Mouse (Mus musculus) left cerebral cortex, adult 18-20 months (tissue): Measurements from ENCODE around the gene Actr2. TPM values are rescaled to one million over a fixed set of nuclear protein-coding genes. Genes with fewer than 3 reads are reported as not detected.
"Not testable (repeated sequence)": the region's sequence is repeated elsewhere in the genome, so short reads cannot be mapped to it uniquely, and the experiment has no call there.

ENCODE experiments used
- DNase-seq, 2 experiments: peaks; one replicate each; pipeline ENCODE4 v3.0.0; 2021 to 2022; ENCODE audit warnings: low spot score in 2 of 2, mixed read lengths in 1 of 2
- total RNA-seq, 2 experiments: library from RNA; stranded (reverse); gene quantifications; 2 replicates each; pipeline ENCODE4 v1.2.3; 2021

The Actr2 gene
- total RNA-seq, 2 experiments from 2014 or later = 280 to 296 TPM

DNA sequence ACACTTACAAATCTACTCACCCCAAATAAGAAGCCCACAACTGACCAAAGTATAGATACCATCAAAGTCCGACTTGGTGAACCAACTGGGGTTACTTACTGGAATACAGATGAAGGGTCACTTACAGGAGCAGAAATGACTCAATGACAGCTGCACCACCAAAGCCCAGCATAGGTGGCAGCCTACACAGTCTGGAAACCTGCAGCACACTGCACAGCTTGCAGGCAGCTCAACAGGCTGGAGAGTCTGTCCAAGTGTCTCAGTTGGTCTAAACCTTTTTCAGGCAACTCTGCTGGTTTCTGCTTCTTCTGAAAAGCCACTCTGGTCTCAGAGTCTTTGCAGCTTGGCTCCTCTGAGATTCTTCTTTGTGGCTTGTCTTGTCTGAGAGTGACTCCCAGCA lies 12.7 kb upstream of the Actr2 start:
- DNase-seq = no peak

DNA sequence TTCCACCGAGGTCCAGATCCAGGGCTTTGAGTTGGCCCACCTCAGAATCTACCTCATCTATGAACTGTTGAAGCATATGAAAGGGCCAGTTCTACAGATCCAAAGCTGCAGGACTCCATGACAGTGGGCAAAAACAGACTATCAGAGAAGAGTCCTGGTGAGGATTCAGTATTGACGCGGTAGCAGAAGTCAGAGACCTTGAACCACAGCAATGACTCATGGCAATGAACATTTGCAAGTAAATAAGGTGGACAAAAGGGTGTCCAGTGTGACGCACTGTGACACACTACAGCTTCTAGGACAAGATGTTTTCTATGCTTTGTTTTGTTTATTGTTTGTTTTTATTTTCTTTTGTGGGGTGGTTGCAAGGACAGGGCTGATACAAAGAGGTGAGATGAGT lies 4.0 kb upstream of the Actr2 start:
- DNase-seq = no peak

DNA sequence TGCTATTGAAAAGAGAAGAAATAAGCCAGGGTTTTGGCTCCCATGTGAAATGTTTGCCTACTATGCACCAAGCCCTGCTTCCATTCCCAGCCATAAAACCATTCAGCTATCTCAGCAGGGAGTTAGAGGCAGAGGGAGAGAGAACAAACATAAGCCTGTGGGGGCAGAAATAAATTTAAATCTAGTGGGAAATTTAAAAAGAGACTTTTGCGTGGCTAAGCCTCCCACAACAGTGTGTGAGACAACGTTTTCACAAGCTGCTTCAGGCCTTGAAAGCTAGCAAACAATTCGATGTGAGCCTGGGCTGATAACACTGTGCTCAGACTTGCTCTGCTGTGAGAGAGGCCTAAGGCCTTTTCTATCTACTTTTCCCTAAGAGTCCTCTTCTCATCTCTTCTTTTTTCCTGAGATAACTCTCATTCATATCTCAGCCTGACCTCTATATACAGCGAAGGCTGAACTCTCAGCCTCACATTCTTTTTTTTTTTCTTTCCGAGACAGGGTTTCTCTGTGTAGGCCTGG lies 3.4 kb upstream of the Actr2 start:
- DNase-seq = peak in 1 of 2 experiments; percentile 12

DNA sequence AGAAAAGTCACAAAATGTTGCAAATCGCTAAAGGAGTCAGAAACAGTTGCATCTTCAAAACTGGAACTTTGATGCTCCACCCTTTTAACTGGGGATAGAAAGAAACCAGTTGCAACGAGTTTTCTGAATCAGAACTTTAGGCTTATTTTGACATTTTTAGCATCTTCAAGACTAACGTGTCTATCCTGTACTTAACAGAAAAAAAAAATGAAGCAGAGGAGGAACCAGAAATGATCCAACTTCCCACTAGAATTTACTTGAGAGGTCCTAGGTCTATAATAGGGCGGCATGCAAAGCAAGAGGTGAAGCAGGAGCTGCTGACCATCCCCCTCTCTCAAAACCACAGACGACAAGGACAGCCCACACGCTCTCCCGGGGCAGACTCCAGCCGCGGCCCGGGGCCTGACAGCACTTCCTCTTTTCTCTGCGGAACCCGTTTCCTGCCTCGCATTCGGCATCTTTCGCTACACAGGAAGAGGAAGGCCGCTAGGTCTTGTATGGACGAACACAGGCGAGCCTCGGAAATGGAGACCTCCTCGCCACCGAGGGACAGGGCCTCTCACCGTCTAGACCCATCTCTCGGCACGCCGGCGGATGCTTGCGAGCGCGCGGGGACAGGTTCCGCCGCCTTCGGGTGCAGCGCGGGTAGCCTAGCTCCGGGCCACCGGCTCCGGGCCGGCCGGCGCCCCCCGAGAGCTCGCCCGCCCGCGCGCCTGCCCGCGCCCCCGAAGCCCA lies 540 bp downstream of the Actr2 start:
- DNase-seq = peak; percentile 53 to 63

DNA sequence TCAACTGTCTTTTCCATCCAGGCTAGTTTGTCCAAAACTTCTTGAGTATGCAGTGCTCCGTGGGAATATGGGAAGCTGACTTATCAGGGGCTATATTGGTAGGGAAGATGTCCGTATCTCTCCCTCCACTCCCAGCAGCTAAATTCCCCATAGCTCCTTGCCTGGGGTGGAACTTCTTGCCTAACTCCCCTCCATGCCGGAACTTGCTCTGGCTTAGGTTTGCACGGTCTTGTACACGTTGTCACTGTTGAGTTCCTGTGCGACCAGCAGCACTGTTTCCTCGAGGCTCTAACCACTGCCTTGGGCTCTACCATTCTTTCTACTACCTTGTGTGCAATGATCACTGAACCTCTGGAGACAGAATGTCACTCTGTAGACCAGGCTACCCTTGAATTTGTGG lies 4.6 kb downstream of the Actr2 start:
- DNase-seq = no peak

DNA sequence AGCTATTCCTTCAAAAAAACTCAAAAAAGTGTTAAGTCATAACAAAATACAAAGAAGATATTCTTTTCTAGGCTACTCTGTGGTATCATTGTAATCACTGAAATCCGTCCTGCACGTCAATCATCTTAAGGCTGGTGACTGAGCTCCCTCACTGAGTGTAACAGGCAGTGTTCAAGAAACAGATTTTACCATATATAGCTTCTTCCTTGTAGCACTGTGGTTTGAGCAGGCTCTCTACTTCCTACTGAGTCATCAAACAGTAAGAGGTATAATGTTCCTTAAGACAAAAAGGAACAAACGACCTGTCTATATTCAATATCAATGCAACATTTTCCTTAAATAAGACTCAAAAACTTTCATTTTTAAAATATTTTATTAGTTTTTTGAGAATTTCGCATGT lies 5.0 kb downstream of the Actr2 start:
- DNase-seq = no peak

DNA sequence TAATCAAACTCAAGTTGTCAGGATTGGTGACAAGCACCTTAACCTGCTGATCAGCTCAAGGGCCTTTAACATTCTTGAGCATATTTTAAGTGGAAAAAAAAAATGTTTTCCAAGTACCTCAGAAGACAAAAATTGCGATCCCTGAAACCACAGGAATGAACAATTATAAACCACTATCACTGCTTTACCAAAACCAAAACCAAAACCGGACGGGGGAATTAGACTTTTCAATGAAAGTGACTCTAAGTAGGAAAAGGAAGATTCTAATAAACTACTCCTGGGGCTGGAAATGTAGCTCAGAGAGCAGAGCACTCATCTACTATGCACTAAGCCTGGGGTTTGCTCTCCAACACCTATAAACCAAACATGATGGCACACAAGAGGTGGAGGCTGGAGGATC lies 5.8 kb downstream of the Actr2 start:
- no peak for DNase-seq

DNA sequence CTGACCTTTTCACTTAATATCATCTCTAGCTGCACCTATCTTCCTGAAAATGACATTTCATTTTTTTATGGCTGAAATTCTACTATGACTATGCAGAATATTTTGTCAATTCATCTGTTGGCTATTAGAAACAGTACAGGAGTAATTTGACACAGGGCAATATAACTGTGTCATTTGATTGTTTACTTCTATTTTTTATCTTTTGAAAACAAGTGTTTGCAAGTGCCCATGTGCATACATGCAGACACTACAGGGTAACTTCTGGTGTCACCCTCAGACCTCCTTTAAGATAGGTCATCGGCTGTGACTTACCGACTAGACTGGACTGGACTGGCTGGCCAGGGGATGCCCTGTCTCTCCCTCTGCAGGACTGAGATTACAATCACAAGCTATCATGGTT lies 8.8 kb downstream of the Actr2 start:
- DNase-seq = no peak

DNA sequence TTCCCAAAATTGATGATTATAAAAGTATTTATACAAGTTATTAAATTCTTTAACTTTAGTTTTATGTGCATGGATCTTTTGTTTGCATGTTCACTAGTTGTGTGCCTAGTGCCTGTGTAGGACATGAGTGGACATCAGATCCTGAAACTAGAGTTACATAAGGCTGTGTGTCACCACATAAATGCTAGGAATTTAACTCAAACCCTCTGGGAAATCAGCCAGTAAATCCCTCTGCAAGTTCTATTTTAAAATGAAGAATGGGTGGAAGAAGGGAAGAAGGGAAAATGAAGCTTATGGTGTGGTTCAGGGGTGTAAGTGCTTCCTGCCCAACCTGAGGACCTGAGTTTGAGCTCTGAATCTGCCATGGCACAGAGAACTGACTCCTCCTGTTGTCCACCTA lies 26.4 kb downstream of the Actr2 start:
- no peak for DNase-seq

DNA sequence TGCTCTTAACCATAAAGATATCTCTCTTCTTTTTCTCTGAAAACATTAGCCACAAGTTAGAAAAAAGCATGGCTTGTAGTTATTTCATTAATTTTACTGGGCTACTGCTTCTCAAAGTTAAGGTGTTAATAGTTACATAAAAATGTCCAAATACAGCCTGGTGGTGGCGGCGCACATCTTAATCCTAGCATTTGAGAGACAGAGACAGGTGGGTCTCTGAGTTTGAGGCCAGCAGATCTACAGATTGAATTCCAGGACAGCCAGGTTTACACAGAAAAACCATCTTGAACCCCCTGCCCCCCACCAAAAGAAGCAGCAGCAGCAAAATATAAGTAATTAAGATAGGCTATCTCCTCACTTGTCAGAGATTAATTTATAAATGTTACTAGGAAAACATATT lies 27.1 kb downstream of the Actr2 start:
- no peak for DNase-seq

DNA sequence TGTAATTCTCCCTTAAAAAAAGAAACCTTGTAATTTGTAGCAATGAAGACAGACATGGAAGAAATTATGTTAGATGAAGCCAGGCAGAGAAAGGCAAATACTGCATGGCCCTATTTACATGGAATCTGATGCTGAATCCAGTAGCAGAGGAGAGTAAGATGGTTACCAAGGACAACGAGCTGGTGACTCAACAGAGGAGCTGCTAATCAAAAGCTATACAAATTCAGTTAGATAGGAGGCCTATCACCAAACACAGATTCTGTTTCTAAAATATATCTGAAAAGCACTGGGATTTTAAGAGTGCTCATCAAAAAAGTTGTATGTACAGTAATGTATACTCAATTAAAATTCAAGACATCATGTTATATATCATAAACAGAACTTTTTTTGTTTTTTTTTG lies 37.3 kb downstream of the Actr2 start:
- no peak for DNase-seq

DNA sequence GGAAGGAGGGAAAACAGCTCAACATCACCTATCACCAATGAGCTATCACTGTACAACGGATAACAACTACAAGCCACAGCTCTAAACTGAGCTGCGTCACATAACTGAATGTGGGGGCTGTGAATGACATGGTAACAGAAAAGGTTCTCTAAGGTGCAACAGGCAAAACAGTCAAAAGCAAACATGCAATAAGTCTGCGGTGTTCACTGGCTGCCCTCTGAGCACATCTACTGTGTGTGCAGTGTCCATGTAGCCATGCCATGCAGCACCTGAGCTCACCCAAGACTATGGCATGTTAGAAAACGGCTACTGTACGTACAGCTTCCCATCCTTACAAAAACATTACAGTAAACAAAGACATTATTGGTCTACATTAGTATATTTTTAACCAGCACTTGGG lies 39.9 kb downstream of the Actr2 start:
- no peak for DNase-seq

DNA sequence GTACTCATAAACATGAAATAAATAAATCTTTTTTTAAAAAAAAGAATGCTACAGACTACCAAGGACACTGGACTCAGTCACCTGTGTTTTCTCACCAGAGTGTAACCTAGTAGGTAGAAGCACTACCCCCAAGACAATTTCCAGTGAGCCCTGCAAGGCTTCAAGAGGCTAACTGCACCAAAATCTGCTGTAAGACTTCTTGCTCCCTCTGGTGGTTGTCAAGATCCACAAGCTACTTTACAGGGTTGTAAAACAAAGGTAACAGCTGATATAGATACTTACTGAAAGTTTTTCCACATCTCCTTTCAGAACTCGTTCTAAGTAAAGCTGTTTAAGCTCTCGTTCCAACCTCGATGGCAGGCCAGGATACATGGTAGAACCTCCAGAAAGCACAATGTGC lies 40.5 kb downstream of the Actr2 start:
- peak; percentile 23 to 35 for DNase-seq

DNA sequence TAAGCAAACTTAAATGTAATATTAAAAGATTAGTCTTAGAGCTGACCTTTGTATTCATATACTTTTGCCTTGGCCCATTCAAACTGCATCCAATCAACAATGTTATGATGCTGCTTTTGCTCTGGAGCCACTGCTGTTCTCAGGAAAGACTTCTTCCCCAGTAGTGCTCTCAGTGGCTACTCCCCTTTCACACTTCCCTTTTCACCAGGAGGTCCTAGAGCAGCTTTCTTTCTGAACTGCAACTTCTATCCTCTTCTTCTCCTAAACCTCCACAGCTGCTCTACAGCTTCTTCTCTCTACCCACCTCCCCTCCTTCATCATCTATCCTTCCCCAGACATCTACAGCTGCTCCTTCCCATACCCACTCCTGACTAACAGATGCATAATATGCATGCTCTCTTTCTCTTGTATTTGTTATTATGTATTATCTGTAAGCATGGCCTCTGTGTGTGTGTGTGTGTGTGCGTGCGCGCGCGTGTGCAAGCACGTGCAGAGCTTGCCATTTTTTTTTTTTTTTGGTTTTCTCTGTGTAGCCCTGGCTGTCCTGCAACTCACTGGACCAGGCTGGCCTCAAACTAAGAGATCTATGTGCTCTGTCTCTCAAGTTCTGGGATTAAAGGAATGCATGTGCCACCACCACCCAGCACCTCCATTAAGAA lies 44.2 kb downstream of the Actr2 start:
- no peak for DNase-seq

DNA sequence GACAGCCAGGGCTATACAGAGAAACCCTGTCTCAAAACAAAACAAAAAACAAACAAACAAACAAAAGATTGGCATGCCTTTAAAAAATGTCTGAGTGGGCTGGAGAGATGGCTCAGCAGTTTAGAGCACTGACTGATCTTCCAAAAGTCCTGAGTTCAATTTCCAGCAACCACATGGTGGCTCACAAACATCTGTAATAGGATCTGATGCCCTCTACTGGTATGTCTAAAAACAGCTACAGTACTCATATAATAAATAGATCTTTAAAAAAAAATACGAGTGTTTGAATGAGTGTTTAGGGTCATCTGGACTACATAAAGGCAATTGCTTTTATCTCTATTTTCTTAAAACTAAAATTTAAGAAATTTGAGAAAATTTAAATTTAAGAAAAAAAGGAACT lies 45.2 kb downstream of the Actr2 start:
- no peak for DNase-seq

DNA sequence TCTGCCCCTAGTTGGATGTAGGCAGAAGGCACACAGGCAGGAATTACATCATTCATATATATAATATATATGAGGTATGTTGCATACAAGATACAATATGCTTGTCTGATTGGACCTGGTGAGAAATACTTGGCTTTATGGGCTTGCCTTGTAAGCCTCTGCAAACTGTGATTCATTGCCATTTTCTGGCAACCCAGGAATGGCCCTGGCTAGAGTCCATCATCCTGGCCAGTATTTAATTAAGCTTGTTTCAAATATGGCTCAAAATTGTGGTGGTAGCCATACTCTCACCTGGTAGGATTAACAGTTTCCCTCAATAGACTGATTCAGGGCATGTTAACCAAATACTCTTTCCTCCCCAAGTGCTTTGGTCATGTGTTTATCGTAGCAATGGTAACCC lies 46.6 kb downstream of the Actr2 start:
- no peak for DNase-seq

DNA sequence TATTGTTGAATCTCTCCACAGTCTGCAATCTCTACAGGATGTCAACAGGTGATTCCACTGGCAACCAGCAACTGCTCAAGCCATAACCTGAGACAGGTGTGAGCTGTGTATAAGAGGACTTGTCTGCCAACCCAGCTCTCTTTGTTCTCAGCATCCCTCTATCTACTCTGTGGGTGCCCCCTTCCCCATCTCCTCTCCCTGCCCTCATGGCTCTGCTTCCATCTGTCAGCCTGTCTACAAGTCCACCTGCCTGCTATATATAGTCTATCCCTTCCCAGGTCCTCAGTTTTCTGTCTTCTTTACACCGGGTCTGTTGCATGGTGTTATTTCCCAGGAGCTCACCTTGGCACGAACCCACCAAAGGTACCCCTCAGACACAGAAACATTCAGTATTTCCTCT lies 47.8 kb downstream of the Actr2 start:
- DNase-seq = no peak

DNA sequence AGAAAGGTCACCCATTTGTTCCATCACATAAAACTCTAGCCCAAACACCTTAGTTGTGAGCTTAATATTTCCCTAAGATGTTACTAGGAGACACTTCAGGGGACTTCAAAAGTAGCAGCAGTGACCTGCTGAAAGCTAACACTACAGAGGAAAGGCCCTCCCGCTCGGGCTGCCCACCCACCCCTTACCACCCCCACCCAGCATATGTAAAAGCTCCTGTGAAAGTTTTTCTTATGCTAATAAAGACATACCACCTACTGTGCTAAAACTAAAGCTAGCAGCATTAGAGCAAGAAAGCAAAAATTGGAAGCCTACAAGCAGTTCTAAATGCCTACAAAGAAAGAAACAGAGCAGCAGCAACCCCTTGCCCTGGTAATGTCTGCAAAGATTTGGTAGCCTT lies 48.6 kb downstream of the Actr2 start:
- not testable (repeated sequence) for DNase-seq

DNA sequence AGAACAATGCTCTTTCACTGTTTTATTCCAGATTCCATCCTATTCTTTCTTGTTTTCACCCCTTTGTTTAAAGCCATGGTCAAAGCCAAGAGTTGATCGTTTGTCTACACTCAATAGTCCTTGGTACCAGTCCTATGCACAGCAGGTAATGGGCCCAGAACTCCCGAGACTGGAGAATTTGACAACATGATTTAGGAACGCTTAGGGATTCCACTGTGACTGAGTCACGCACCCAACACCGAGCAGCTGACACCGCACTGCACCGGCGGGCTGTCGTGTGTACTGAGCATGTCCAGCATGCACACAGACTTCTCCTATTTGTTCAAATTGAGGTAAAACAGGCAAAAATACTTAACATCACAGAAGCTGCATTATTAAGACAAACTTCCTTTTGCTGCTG lies 49.9 kb downstream of the Actr2 start:
- not testable (repeated sequence) for DNase-seq

DNA sequence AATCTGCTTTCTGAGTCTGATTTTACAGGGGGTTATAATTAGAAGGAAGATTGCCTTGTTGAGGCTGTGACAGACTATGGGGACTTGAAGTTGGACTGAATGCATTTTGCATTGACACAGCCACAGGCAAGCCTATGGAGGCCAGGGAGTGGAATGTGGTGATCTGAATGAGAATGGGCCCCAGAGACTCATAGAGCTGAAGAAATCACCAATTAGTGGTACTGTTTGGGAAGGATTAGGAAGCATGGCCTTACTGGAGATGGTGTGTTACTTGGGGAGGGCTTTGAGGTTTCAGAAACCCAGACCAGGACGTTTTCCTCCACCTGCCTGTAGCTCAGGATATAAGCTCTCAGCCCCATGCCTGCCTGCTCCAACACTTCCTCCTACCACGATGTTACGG lies 53.0 kb downstream of the Actr2 start:
- DNase-seq = no peak

DNA sequence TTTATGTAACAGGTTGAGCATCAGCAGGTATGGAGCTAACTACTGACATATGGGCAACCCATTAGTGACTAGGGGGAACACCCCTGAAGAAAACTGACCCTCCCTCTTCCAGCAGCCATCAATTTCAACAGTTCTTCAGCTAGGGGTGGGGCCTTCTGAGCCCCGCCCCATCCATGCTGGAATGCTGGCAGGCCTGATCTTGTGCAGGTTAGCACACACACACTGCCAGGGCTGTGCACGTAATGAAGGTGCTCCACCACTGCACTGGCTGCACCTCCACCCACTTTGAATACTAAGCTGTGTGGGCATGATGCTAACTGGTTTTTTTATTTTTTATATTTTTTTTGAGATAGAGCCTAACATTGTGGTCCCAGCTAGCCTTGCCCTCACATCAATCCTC lies 55.3 kb downstream of the Actr2 start:
- DNase-seq = no peak

DNA sequence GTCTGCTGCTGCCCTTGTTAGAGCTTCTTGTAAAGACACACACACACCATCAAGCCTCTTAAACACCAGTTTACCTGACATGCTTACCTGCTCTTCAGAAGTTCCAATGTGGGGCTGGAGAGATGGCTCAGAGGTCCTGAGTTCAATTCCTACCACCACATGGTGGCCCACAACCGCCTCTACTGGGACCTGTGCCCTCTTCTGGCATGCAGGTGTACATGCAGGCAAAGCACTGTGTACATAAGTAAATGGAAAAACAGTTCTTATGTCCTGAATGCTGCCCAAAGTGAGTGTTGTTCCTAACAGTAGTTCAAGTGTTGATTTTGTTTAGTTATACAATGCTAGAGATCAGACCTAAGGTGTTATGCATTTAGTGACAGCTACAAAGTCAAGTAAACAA lies 56.5 kb downstream of the Actr2 start:
- DNase-seq = no peak

DNA sequence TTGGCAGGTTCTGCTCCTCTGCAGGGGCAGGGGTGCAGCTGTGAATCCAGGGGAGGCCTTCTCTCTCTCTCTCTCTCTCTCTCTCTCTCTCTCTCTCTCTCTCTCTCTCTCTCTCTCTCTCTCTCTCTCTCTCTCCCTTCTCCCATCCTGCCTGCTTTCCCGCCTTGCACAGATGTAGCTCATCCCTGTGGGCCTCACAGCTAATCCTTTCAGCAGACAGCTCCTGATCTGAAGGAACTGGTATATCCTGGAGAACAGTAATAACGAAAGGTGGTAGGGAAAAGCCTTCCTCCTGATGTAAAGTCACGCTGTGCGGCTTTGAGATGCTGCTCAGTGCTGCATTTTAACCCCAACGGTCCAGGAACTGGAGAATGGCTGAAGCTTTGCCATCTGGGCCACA lies 58.1 kb downstream of the Actr2 start:
- no peak for DNase-seq
